Mouse (Mus musculus) duodenum, adult 2 months (tissue): Measurements from ENCODE around the gene Vmn1r6. TPM values are rescaled to one million over a fixed set of nuclear protein-coding genes. Genes with fewer than 3 reads are reported as not detected.

Source experiments
- polyA plus RNA-seq: library from polyadenylated mRNA; depleted of rRNA; stranded (reverse); fragments of >200 nt; gene quantifications from 2 replicates; pipeline ENCODE4 v1.2.3, GENCODE M21; 2012; ENCODE audit warnings: low replicate concordance; rRNA removed

The Vmn1r6 gene
- polyA plus RNA-seq: not detected in 2 replicates

DNA sequence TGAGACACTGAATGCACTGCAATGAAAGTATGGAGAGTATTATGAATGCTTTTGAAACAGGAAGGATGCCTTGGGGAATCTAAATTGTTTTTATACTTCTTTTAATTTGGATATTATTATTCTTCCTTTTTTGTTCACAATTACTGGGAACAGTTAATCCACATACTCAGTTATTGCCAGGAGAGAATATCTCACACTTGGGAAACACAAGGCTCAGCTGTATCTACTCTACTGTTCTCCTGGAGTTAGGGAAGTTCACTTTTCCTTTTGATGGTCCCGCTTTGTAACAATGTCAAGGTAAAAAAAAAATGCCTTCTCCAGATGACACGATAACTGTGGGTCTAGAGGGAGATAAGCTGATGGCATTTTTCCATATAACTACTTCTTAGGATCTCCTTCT, at the start of gene Vmn1r6:
TSS of gene Vmn1r6 (plus strand) at position 301 of the 400 bp plus-strand sequence.

GRCm38 (mm10) chr6:56969973-56970372, 27.1 kb upstream of the Vmn1r6 start, which contains the start of gene Vmn1r5:
TSS of gene Vmn1r5 (plus strand) at chr6:56970273.

DNA sequence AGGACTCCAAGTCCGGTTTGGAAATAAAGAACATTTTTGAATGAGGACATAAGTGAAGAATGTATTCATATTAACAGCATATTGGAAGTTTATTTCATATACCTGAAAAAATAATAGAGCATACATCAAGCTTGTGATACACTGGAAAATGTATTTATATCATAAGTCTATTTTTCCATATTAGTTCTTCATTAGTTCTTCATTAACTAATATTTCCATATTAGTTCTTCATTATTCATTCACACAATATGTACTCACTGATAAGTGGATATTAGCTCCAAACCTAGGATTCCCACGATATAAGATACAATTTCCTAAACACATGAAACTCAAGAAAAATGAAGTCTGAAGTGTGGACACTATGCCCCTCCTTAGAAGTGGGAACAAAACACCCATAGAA, 28.2 kb downstream of the Vmn1r6 start, which contains the start of gene Vmn1r7:
TSS of gene Vmn1r7 (minus strand) at position 101 of the 400 bp plus-strand sequence.

DNA sequence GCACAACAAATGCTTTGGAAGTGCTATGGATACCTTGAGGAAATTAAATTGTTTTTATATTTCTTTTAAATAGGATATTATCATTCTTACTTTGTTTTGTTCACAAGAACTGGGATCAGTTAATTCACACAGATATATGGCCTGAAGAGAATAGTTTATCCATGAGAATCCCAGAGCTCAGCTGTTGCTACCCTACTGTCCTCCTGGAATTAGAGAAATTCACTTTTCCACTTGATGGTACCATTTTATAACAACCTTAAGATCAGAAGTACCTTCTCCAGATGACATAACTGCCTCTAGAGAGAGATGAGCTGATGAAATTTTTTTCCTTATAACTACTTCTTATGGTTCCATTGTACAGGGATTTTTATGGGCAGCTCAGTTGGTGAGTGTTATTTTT, 34.9 kb downstream of the Vmn1r6 start, which contains the start of gene Vmn1r8:
TSS of gene Vmn1r8 (plus strand) at position 301 of the 400 bp plus-strand sequence.

Other genes starting within 250 kb of the Vmn1r6 start
- 1.7 TPM in 2 replicates for gene Kbtbd2, start 199.4 kb upstream of the Vmn1r6 start, polyA plus RNA-seq
- gene Fkbp9, start 165.2 kb upstream of the Vmn1r6 start, polyA plus RNA-seq: 9.3 and 9.4 TPM in 2 replicates
- 1.0 and 5.4 TPM in 2 replicates for gene Nt5c3, start 73.3 kb upstream of the Vmn1r6 start, polyA plus RNA-seq
- gene Vmn1r4, start 73.2 kb upstream of the Vmn1r6 start, polyA plus RNA-seq: not detected in 2 replicates
- gene Vmn1r5, start 27.0 kb upstream of the Vmn1r6 start, polyA plus RNA-seq: not detected in 2 replicates
- not detected in 2 replicates for gene Vmn1r7, start 28.1 kb downstream of the Vmn1r6 start, polyA plus RNA-seq
- not detected in 2 replicates for gene Vmn1r8, start 35.0 kb downstream of the Vmn1r6 start, polyA plus RNA-seq
- gene Vmn1r9, start 69.5 kb downstream of the Vmn1r6 start, polyA plus RNA-seq: not detected in 2 replicates
- not detected in 2 replicates for gene Vmn1r10, start 112.2 kb downstream of the Vmn1r6 start, polyA plus RNA-seq
- not detected in 2 replicates for gene Vmn1r11, start 136.2 kb downstream of the Vmn1r6 start, polyA plus RNA-seq
- gene Vmn1r12, start 159.7 kb downstream of the Vmn1r6 start, polyA plus RNA-seq: not detected in 2 replicates
- gene Vmn1r13, start 206.0 kb downstream of the Vmn1r6 start, polyA plus RNA-seq: not detected in 2 replicates
- not detected in 2 replicates for gene Vmn1r14, start 234.4 kb downstream of the Vmn1r6 start, polyA plus RNA-seq